Mouse (Mus musculus) MEL (cell line): ENCODE data around the gene Hltf. TPM values are rescaled to one million over a fixed set of nuclear protein-coding genes. Genes with fewer than 3 reads are reported as not detected.

Experiments
- DNase-seq: peaks from one replicate; pipeline ENCODE4 v3.0.0; 2011; ENCODE audit warnings: low read depth, low spot score
- H3K27ac ChIP-seq: 2 replicates; pipeline ENCODE4 v1.5.1; 2012; ENCODE audit warnings: low read depth, mild to moderate bottlenecking, control low read depth, low read length, moderate library complexity; ENCODE audit not compliant: control insufficient read depth
- H3K27me3 ChIP-seq, 2 experiments: fragments of 150-350 bp in 1 of 2; sonication (generic) in 1 of 2; 2 replicates each; pipeline ENCODE4 v1.6.1; 2012; ENCODE audit warnings: low read length in 2 of 2, mild to moderate bottlenecking in 2 of 2, improper control_type of control experiment in 1 of 2, moderate library complexity in 1 of 2; ENCODE audit not compliant: insufficient read depth in 2 of 2, control insufficient read depth in 1 of 2
- H3K36me3 ChIP-seq, 2 experiments: 2 replicates each; pipeline ENCODE4 v1.6.1; 2012 to 2014; ENCODE audit warnings: low read length in 2 of 2, improper control_type of control experiment in 1 of 2, inconsistent platforms in 1 of 2, mild to moderate bottlenecking in 1 of 2; ENCODE audit not compliant: insufficient read depth in 2 of 2, control insufficient read depth in 1 of 2
- H3K4me1 ChIP-seq, 2 experiments: fragments of 150-350 bp in 1 of 2; sonication (generic) in 1 of 2; 2 replicates each; pipeline ENCODE4 v1.6.1; 2012; ENCODE audit warnings: low read length in 2 of 2, improper control_type of control experiment in 1 of 2, mild to moderate bottlenecking in 1 of 2; ENCODE audit not compliant: insufficient read depth in 2 of 2, control insufficient read depth in 1 of 2
- H3K4me3 ChIP-seq, 2 experiments: fragments of 150-350 bp in 1 of 2; sonication (generic) in 1 of 2; 2 replicates each; pipeline ENCODE4 v1.5.1; 2012; ENCODE audit warnings: low read depth in 2 of 2, low read length in 2 of 2, mild to moderate bottlenecking in 2 of 2, moderate library complexity in 2 of 2, control low read depth in 1 of 2, improper control_type of control experiment in 1 of 2; ENCODE audit not compliant: control insufficient read depth in 1 of 2, insufficient read depth in 1 of 2
- H3K79me2 ChIP-seq: 2 replicates; pipeline ENCODE4 v1.6.1; 2012; ENCODE audit warnings: mild to moderate bottlenecking, low read length, moderate library complexity; ENCODE audit not compliant: control insufficient read depth, poor library complexity, insufficient read depth
- H3K9ac ChIP-seq: 2 replicates; pipeline ENCODE4 v1.6.1; 2012; ENCODE audit warnings: low read depth, mild to moderate bottlenecking, control low read depth, low read length, moderate library complexity; ENCODE audit not compliant: control insufficient read depth, poor library complexity, severe bottlenecking
- H3K9me3 ChIP-seq: fragments of 150-350 bp; sonication (generic); replicated peaks from 2 replicates; pipeline ENCODE4 v1.6.1; 2012; ENCODE audit warnings: mild to moderate bottlenecking, low read length, improper control_type of control experiment, moderate library complexity; ENCODE audit not compliant: insufficient read depth
- CHD1 ChIP-seq: IDR thresholded peaks from 2 replicates; pipeline ENCODE4 v1.6.1; 2012; ENCODE audit warnings: low read depth, mild to moderate bottlenecking, inconsistent platforms, low read length, improper control_type of control experiment
- GABPA ChIP-seq: IDR thresholded peaks from 2 replicates; pipeline ENCODE4 v1.6.1; 2012; ENCODE audit warnings: low read depth, mild to moderate bottlenecking, inconsistent platforms, low read length, improper control_type of control experiment, moderate library complexity
- MYB ChIP-seq: IDR thresholded peaks from 2 replicates; pipeline ENCODE4 v1.6.1; 2011; ENCODE audit warnings: mild to moderate bottlenecking, low read depth, low read length, improper control_type of control experiment
- MYC ChIP-seq: IDR thresholded peaks from 2 replicates; pipeline ENCODE4 v1.6.1; 2011; ENCODE audit warnings: low read depth, mild to moderate bottlenecking, low read length, improper control_type of control experiment, moderate library complexity
- NELFE ChIP-seq: IDR thresholded peaks from 2 replicates; pipeline ENCODE4 v1.6.1; 2011; ENCODE audit warnings: low read depth, low read length, improper control_type of control experiment
- POLR2AphosphoS2 ChIP-seq: IDR thresholded peaks from 2 replicates; pipeline ENCODE4 v1.6.1; 2011; ENCODE audit warnings: low read length, improper control_type of control experiment
- RAD21 ChIP-seq: IDR thresholded peaks from 2 replicates; pipeline ENCODE4 v1.6.1; 2011; ENCODE audit warnings: mild to moderate bottlenecking, low read depth, low read length, improper control_type of control experiment
- TCF12 ChIP-seq: IDR thresholded peaks from 2 replicates; pipeline ENCODE4 v1.6.1; 2014; ENCODE audit warnings: low read depth, mild to moderate bottlenecking, inconsistent platforms, low read length, improper control_type of control experiment, moderate library complexity
- UBTF ChIP-seq: IDR thresholded peaks from 2 replicates; pipeline ENCODE4 v1.6.1; 2012; ENCODE audit warnings: low read depth, mild to moderate bottlenecking, inconsistent platforms, low read length, improper control_type of control experiment, moderate library complexity, borderline replicate concordance; ENCODE audit not compliant: insufficient read depth
- USF1 ChIP-seq: IDR thresholded peaks from 2 replicates; pipeline ENCODE4 v1.6.1; 2014; ENCODE audit warnings: low read depth, mild to moderate bottlenecking, inconsistent platforms, low read length, improper control_type of control experiment, moderate library complexity
- ZC3H11A ChIP-seq: IDR thresholded peaks from 2 replicates; pipeline ENCODE4 v1.6.1; 2012; ENCODE audit warnings: low read depth, mild to moderate bottlenecking, inconsistent platforms, low read length, improper control_type of control experiment
- polyA plus RNA-seq, 2 experiments: library from polyadenylated mRNA; stranded (reverse) in 1 of 2; unstranded in 1 of 2; fragments of >175 nt in 1 of 2; fragments of >200 nt in 1 of 2; gene quantifications; 2 replicates each; pipeline versions ENCODE4 v1.2.1 to v1.2.4; 2012; ENCODE audit warnings: low replicate concordance in 2 of 2, low read depth in 1 of 2; ENCODE audit not compliant: insufficient read length in 2 of 2, insufficient read depth in 1 of 2, missing spikeins in 1 of 2
- total RNA-seq: library from RNA; depleted of rRNA; stranded (reverse); fragments of 300-350 nt; gene quantifications from 2 replicates; pipeline ENCODE4 v1.2.3, GENCODE M21; 2012

Gene Hltf
- total and polyA plus RNA-seq, 3 experiments = 9.8 to 10.0 TPM; not detected in 1

- peaks cover 5% of the 10 kb centered on the region in 2 experiments; a peak in 3 of 4 replicates for H3K36me3 ChIP-seq
Measured at GRCm38 (mm10) chr3:20142576-20142975, 85.0 kb downstream of the Hltf start.

GRCm38 (mm10) chr3:20143726-20144125 is 86.1 kb downstream of the Hltf start:
- Histone ChIP-seq H3K79me2 (no peaks in the 10 kb centered on the region), H3K36me3 (peaks cover 5% of the 10 kb centered on the region in 2 experiments; a peak in 3 of 4 replicates), H3K27me3 (no peaks in the 10 kb centered on the region), H3K4me3 (no peak overlapping the region), H3K9ac (no peak overlapping the region), H3K9me3 (no peaks in the 10 kb centered on the region), H3K27ac (no peak overlapping the region), H3K4me1 (peaks cover 0 to 8% of the 10 kb centered on the region in 2 experiments; a peak in 2 of 4 replicates)
- TF ChIP-seq GABPA = no peak
- TF ChIP-seq MYB = no peak
- DNase-seq = no peak

More at GRCm38 (mm10) chr3:20142576-20142975, 85.0 kb downstream of the Hltf start:
- no peaks in the 10 kb centered on the region for H3K79me2 ChIP-seq
- H3K9me3 ChIP-seq = no peaks in the 10 kb centered on the region
- H3K9ac ChIP-seq = no peak overlapping the region
- no peak overlapping the region for H3K4me3 ChIP-seq
- no peak for DNase-seq
- H3K27me3 ChIP-seq = no peaks in the 10 kb centered on the region
- H3K27ac ChIP-seq = no peak overlapping the region
- peaks cover 0 to 8% of the 10 kb centered on the region in 2 experiments; a peak in 2 of 4 replicates for H3K4me1 ChIP-seq
- TF ChIP-seq MYC = no peak

GRCm38 (mm10) chr3:20144401-20144800 is 86.8 kb downstream of the Hltf start:
- Histone ChIP-seq H3K4me1 (peaks cover 0 to 8% of the 10 kb centered on the region in 2 experiments; a peak in 2 of 4 replicates), H3K79me2 (no peaks in the 10 kb centered on the region), H3K9me3 (no peaks in the 10 kb centered on the region), H3K9ac (no peak overlapping the region), H3K27me3 (no peaks in the 10 kb centered on the region), H3K36me3 (peaks cover 5 to 6% of the 10 kb centered on the region in 2 experiments; a peak in 3 of 4 replicates), H3K4me3 (no peak overlapping the region), H3K27ac (no peak overlapping the region)
- DNase-seq = no peak
- no peak for TF ChIP-seq RAD21
- TF ChIP-seq NELFE = no peak
- no peak for TF ChIP-seq POLR2AphosphoS2
- TF ChIP-seq TCF12 = no peak
- TF ChIP-seq CHD1 = no peak
- no peak for TF ChIP-seq UBTF
- no peak for TF ChIP-seq USF1
- no peak for TF ChIP-seq ZC3H11A
